Mouse (Mus musculus): Measurements from ENCODE around the gene Aoc1. TPM values are rescaled to one million over a fixed set of nuclear protein-coding genes. Genes with fewer than 3 reads are reported as not detected.
"Not testable (repeated sequence)": the region's sequence is repeated elsewhere in the genome, so short reads cannot be mapped to it uniquely, and the experiment has no call there.

Aoc1 gene
- polyA plus RNA-seq, 1 experiment from 2014 or later, result 4.6 TPM

- H3K36me3 ChIP-seq (ENCODE audit: control insufficient read depth, insufficient read depth, low read length), result no peaks in the 10 kb centered on the region
- H3K27me3 ChIP-seq (ENCODE audit: control insufficient read depth, insufficient read depth, low read length), result no peaks in the 10 kb centered on the region
- H3K27ac ChIP-seq (ENCODE audit: low read length), result no peak overlapping the region
- H3K9me3 ChIP-seq (replicated peaks; ENCODE audit: control insufficient read depth, low read length), result no peaks in the 10 kb centered on the region
- no peak for ATAC-seq (ENCODE audit: insufficient read depth, low FRiP score)
- H3K9ac ChIP-seq (ENCODE audit: low read length), result no peak overlapping the region
- 91% methylated on average over 1 of the region's 1 CpGs for WGBS
- H3K4me3 ChIP-seq (replicated peaks; ENCODE audit: low read length), result no peak overlapping the region
- H3K4me1 ChIP-seq (ENCODE audit: control insufficient read depth, insufficient read depth, low read length), result peaks cover 7% of the 10 kb centered on the region; the same call in 1 of the 2 replicates
- no peak overlapping the region for H3K4me2 ChIP-seq (ENCODE audit: low read depth, low read length)
Measured at GRCm38 (mm10) chr6:48865152-48865745, 7.4 kb upstream of the Aoc1 start.

DNA sequence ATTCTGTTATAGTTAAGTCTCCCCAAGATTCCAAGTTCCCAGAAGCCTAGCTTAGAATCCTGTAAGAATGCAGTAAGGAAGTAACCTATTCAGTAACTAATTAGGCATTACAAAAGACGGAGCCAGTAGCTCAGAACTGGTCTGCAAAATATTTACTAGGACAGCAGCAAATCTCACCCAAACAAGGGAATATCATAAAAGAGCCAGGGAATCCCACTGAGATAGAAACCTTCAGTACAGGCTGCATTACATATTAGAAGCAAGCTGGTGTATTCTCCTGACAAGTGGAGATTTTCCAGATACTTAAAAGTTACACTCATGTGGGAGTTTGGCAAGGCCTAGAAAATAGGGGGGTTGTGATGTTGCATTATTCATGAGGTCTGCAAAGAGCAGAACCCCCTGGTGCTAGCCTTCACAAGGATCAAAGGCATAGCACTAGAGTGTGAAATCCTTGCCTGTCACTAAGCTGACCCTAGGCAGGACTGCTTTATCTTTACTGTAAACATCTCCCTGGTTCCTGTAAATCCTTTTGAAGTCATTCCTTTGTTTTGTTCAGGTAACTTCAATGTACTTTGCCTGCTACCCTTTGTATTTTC lies 6.2 kb upstream of the Aoc1 start:
- not testable (repeated sequence) for H3K4me3 ChIP-seq (replicated peaks; ENCODE audit: low read length); H3K9me3 ChIP-seq (replicated peaks; ENCODE audit: control insufficient read depth, low read length); H3K9ac ChIP-seq (ENCODE audit: low read length); H3K27ac ChIP-seq (ENCODE audit: low read length); H3K36me3 ChIP-seq (ENCODE audit: control insufficient read depth, insufficient read depth, low read length); H3K4me1 ChIP-seq (ENCODE audit: control insufficient read depth, insufficient read depth, low read length); H3K4me2 ChIP-seq (ENCODE audit: low read depth, low read length); ATAC-seq (ENCODE audit: insufficient read depth, low FRiP score); H3K27me3 ChIP-seq (ENCODE audit: control insufficient read depth, insufficient read depth, low read length)
- WGBS, result 32% methylated on average over 1 of the region's 1 CpGs

DNA sequence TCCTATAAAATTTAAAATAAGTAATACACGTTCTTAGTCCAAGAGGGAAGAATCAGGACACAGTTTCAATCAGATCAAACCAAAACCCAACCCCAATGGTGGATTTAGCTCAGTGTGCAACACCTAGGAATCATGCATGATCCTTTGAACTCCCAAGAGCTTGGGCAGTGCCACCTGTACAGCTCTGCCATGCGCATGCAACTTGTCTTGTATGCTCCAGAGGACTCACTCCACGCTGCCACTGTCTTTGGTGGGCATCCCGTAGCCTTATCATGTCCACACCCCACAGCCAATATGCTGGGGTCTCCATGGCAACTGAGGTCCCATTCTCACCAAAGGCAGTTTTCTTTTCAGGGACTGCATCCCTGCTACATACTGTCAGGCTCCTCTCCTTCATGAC lies 5.5 kb upstream of the Aoc1 start:
- Histone ChIP-seq H3K4me3 (replicated peaks; ENCODE audit: low read length) (no peak overlapping the region), H3K27me3 (ENCODE audit: control insufficient read depth, insufficient read depth, low read length) (no peaks in the 10 kb centered on the region), H3K27ac (ENCODE audit: low read length) (no peak overlapping the region), H3K9ac (ENCODE audit: low read length) (no peak overlapping the region), H3K36me3 (ENCODE audit: control insufficient read depth, insufficient read depth, low read length) (no peaks in the 10 kb centered on the region), H3K4me1 (ENCODE audit: control insufficient read depth, insufficient read depth, low read length) (peaks cover 7% of the 10 kb centered on the region; the same call in 1 of the 2 replicates), H3K4me2 (ENCODE audit: low read depth, low read length) (no peak overlapping the region), H3K9me3 (replicated peaks; ENCODE audit: control insufficient read depth, low read length) (no peaks in the 10 kb centered on the region)
- 65% methylated on average over 4 of the region's 4 CpGs for WGBS
- no peak for ATAC-seq (ENCODE audit: insufficient read depth, low FRiP score)

DNA sequence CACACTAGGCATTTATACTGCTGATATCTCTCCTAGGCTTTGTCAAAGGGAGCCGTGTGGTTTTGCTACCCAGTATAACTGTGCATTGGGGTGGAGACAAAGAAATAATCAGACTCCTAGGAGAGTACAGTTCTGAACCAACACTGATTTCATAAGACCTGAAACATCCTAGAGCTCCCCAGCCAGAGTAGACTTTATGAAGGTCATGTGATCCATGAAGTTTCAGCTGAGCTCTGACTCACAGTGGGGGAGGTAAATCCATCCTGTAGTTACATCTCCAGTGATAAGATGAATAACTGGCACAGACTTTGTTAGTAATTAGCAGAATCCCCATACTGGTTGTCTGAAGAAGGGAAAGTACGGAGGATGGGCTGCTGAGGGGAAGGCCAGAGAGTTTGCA lies 2.9 kb upstream of the Aoc1 start:
- H3K4me3 ChIP-seq (replicated peaks; ENCODE audit: low read length), result no peak overlapping the region
- no peaks in the 10 kb centered on the region for H3K9me3 ChIP-seq (replicated peaks; ENCODE audit: control insufficient read depth, low read length)
- H3K27me3 ChIP-seq (ENCODE audit: control insufficient read depth, insufficient read depth, low read length), result no peaks in the 10 kb centered on the region
- H3K9ac ChIP-seq (ENCODE audit: low read length), result no peak overlapping the region
- ATAC-seq (ENCODE audit: insufficient read depth, low FRiP score), result no peak; the same call in 1 of the 2 replicates
- H3K36me3 ChIP-seq (ENCODE audit: control insufficient read depth, insufficient read depth, low read length), result no peaks in the 10 kb centered on the region
- no peak overlapping the region for H3K4me2 ChIP-seq (ENCODE audit: low read depth, low read length)
- H3K4me1 ChIP-seq (ENCODE audit: control insufficient read depth, insufficient read depth, low read length), result peaks cover 6% of the 10 kb centered on the region; the same call in 1 of the 2 replicates
- no peak overlapping the region for H3K27ac ChIP-seq (ENCODE audit: low read length)
- WGBS, result 70% methylated on average over 2 of the region's 2 CpGs

- 82% methylated on average over 4 of the region's 4 CpGs for WGBS
- H3K27me3 ChIP-seq (ENCODE audit: control insufficient read depth, insufficient read depth, low read length), result no peaks in the 10 kb centered on the region
- 0 out of 2 replicates have a peak, but pooled peaks cover 3% of the 10 kb centered on the region for H3K4me1 ChIP-seq (ENCODE audit: control insufficient read depth, insufficient read depth, low read length)
- no peak overlapping the region for H3K27ac ChIP-seq (ENCODE audit: low read length)
- no peak overlapping the region for H3K4me2 ChIP-seq (ENCODE audit: low read depth, low read length)
- ATAC-seq (ENCODE audit: insufficient read depth, low FRiP score), result no peak
- H3K36me3 ChIP-seq (ENCODE audit: control insufficient read depth, insufficient read depth, low read length), result no peaks in the 10 kb centered on the region
- no peaks in the 10 kb centered on the region for H3K9me3 ChIP-seq (replicated peaks; ENCODE audit: control insufficient read depth, low read length)
- H3K9ac ChIP-seq (ENCODE audit: low read length), result no peak overlapping the region
- no peak overlapping the region for H3K4me3 ChIP-seq (replicated peaks; ENCODE audit: low read length)
Measured at GRCm38 (mm10) chr6:48874576-48874975, 1.9 kb downstream of the Aoc1 start.

- Histone ChIP-seq H3K27ac (ENCODE audit: low read length) (no peak overlapping the region), H3K27me3 (ENCODE audit: control insufficient read depth, insufficient read depth, low read length) (no peaks in the 10 kb centered on the region), H3K9ac (ENCODE audit: low read length) (no peak overlapping the region), H3K4me1 (ENCODE audit: control insufficient read depth, insufficient read depth, low read length) (no peaks in the 10 kb centered on the region), H3K9me3 (replicated peaks; ENCODE audit: control insufficient read depth, low read length) (no peaks in the 10 kb centered on the region), H3K4me3 (replicated peaks; ENCODE audit: low read length) (no peak overlapping the region), H3K36me3 (ENCODE audit: control insufficient read depth, insufficient read depth, low read length) (no peaks in the 10 kb centered on the region), H3K4me2 (ENCODE audit: low read depth, low read length) (no peak overlapping the region)
- no peak for ATAC-seq (ENCODE audit: insufficient read depth, low FRiP score)
- WGBS, result 80% methylated on average over 6 of the region's 6 CpGs
Measured at GRCm38 (mm10) chr6:48875515-48875914, 2.8 kb downstream of the Aoc1 start.

DNA sequence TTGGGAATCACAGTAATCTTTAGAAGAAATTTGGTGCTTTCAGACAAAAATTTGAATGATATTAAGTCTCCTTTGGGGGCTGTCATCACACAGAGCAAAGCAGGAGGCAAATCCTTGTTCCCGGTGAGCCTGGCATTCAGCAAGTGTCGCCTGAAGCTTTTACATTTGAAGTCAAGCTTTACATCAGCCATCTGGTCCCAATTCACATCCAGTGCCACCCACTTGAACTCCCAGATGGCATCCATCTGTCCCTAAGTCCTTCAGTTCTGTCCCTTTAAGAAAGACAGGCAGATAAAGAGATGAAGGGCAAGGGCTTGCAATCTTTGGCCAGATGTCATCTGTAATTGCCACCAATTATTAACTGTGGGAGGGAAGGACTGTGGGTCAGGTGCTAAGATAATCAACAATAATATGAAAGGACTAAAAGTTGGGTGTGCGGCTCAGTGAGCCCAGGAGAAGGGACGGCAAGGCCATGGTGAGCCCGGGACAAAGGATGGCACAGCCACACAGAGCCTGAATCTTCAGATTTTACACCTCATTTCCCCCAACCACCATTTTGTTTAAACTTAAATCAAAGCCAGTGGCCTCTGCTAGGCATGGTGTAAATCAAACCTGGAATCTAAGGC lies 3.9 kb downstream of the Aoc1 start:
- Histone ChIP-seq H3K4me1 (ENCODE audit: control insufficient read depth, insufficient read depth, low read length) (no peaks in the 10 kb centered on the region), H3K4me2 (ENCODE audit: low read depth, low read length) (no peak overlapping the region), H3K27me3 (ENCODE audit: control insufficient read depth, insufficient read depth, low read length) (no peaks in the 10 kb centered on the region), H3K4me3 (replicated peaks; ENCODE audit: low read length) (no peak overlapping the region), H3K9me3 (replicated peaks; ENCODE audit: control insufficient read depth, low read length) (no peaks in the 10 kb centered on the region), H3K27ac (ENCODE audit: low read length) (no peak overlapping the region), H3K36me3 (ENCODE audit: control insufficient read depth, insufficient read depth, low read length) (no peaks in the 10 kb centered on the region), H3K9ac (ENCODE audit: low read length) (no peak overlapping the region)
- WGBS, result 66% methylated on average over 5 of the region's 5 CpGs
- no peak for ATAC-seq (ENCODE audit: insufficient read depth, low FRiP score)

DNA sequence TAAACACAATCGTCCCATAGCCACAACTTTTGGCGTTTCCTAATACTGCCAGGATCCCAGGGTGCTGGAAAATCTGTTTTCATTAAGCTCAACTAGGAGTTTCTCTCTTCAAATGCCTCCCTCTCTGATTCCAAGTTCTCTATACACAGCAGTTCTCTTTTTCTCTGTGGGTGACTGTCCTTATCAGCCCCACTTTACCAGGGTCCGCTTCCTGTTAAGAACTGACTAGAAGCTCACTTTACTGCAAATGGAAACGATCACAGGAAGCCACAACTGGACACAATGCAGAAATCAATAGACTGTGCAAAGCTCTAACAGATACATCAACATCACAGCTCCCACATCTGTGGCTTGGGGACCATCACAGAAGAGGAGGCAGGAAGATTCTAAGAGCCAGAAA lies 21.5 kb downstream of the Aoc1 start:
- H3K4me3 ChIP-seq (replicated peaks; ENCODE audit: low read length), result no peak overlapping the region
- no peaks in the 10 kb centered on the region for H3K4me1 ChIP-seq (ENCODE audit: control insufficient read depth, insufficient read depth, low read length)
- no peak overlapping the region for H3K9ac ChIP-seq (ENCODE audit: low read length)
- 67% methylated on average over 4 of the region's 4 CpGs for WGBS
- no peaks in the 10 kb centered on the region for H3K9me3 ChIP-seq (replicated peaks; ENCODE audit: control insufficient read depth, low read length)
- no peak for ATAC-seq (ENCODE audit: insufficient read depth, low FRiP score)
- H3K27me3 ChIP-seq (ENCODE audit: control insufficient read depth, insufficient read depth, low read length), result no peaks in the 10 kb centered on the region
- no peak overlapping the region for H3K4me2 ChIP-seq (ENCODE audit: low read depth, low read length)
- H3K36me3 ChIP-seq (ENCODE audit: control insufficient read depth, insufficient read depth, low read length), result no peaks in the 10 kb centered on the region
- no peak overlapping the region for H3K27ac ChIP-seq (ENCODE audit: low read length)

GRCm38 (mm10) chr6:48894938-48895818 lies 22.5 kb downstream of the Aoc1 start:
- Histone ChIP-seq H3K9ac (ENCODE audit: low read length) (no peak overlapping the region), H3K9me3 (replicated peaks; ENCODE audit: control insufficient read depth, low read length) (no peaks in the 10 kb centered on the region), H3K4me2 (ENCODE audit: low read depth, low read length) (no peak overlapping the region), H3K4me1 (ENCODE audit: control insufficient read depth, insufficient read depth, low read length) (no peaks in the 10 kb centered on the region), H3K36me3 (ENCODE audit: control insufficient read depth, insufficient read depth, low read length) (no peaks in the 10 kb centered on the region), H3K27me3 (ENCODE audit: control insufficient read depth, insufficient read depth, low read length) (no peaks in the 10 kb centered on the region), H3K27ac (ENCODE audit: low read length) (no peak overlapping the region; the same call in 1 of the 2 replicates), H3K4me3 (replicated peaks; ENCODE audit: low read length) (no peak overlapping the region)
- no peak for ATAC-seq (ENCODE audit: insufficient read depth, low FRiP score)
- 79% methylated on average over 8 of the region's 8 CpGs for WGBS

Measured in stomach, embryonic 16.5 days (tissue).